ENCODE assay signal across 9 mouse cellular contexts in the genomic region with DNA sequence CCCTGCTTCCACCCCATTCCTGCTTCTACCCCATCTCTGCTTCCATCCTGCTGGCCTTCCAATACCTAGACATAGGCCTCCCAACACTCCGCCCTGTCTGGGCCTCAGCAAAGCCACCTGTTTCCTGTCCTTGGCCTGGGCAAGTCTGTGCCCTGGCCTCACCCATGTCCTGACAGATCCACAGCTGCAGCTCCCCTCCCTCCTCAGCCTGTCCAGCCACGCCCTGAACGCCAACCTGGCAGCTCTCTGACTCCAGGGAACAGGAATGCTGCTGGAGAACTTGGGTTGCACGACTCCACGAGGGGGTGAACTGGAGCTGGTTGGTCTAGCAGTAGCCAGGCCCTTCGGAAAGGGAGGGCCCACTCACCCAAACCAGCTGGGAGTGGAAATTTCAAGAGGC.
DNase-seq lines count a peak whose midpoint lies in the region; ATAC-seq and TF ChIP-seq lines count a peak whose summit lies in the region.
"Had no signal": no experiment of that assay in that cellular context is flagged by ENCODE, and none has a peak within 500 bp of the region (broad histone marks: within the 10 kb centered on the region; RNA-seq: fewer than 3 reads in every experiment).

No protein-coding gene starts in this region.

- WGBS in heart, embryonic 12.5 days: 47% methylated on average over 6 of the region's 6 CpGs
- 57% methylated on average over 6 of the region's 6 CpGs for WGBS in limb, embryonic 12.5 days
- 51% methylated on average over 6 of the region's 6 CpGs for WGBS in stomach, embryonic 15.5 days
- 77% methylated on average over 6 of the region's 6 CpGs for WGBS in forebrain, embryonic 14.5 days

- peak; percentile 40 for DNase-seq in adrenal gland, adult 2 months
- no peak for DNase-seq in adrenal gland, adult 18-20 months (ENCODE audit: low spot score in 2 of 2)
- no peak for DNase-seq in forebrain, embryonic 14.5 days (ENCODE audit: low spot score)
- DNase-seq in left cerebral cortex, adult 2 months (ENCODE audit: extremely low spot score in 1 of 2, low spot score in 2 of 2): no peak
- DNase-seq in cerebellum, postnatal 14 days: no peak

- no peak overlapping the region for H3K4me3 ChIP-seq in heart, embryonic 12.5 days
- no peak overlapping the region for H3K4me3 ChIP-seq in limb, embryonic 12.5 days (replicated peaks)
- no peak overlapping the region for H3K4me3 ChIP-seq in stomach, embryonic 15.5 days (replicated peaks)
- no peak overlapping the region for H3K4me3 ChIP-seq in forebrain, embryonic 14.5 days (ENCODE audit: low read depth, low read length)
- no peak overlapping the region for H3K4me3 ChIP-seq in left cerebral cortex, adult 2 months
- H3K4me3 ChIP-seq: erythroblast, embryonic 14.5 days had no signal

- H3K27ac ChIP-seq in heart, embryonic 12.5 days (ENCODE audit: poor library complexity, severe bottlenecking): no peak overlapping the region
- no peak overlapping the region for H3K27ac ChIP-seq in limb, embryonic 12.5 days
- H3K27ac ChIP-seq in stomach, embryonic 15.5 days: peak overlapping the region; percentile 42
- H3K27ac ChIP-seq in forebrain, embryonic 14.5 days (ENCODE audit: low read depth, low read length): no peak overlapping the region
- H3K27ac ChIP-seq in left cerebral cortex, adult 2 months: no peak overlapping the region

- H3K4me2 ChIP-seq in heart, embryonic 12.5 days: no peak overlapping the region
- no peak overlapping the region for H3K4me2 ChIP-seq in limb, embryonic 12.5 days
- H3K4me2 ChIP-seq in stomach, embryonic 15.5 days: no peak overlapping the region
- H3K4me2 ChIP-seq in forebrain, embryonic 14.5 days (ENCODE audit: low read length): no peak overlapping the region

- H3K27me3 ChIP-seq in heart, embryonic 12.5 days (replicated peaks): no peaks in the 10 kb centered on the region
- H3K27me3 ChIP-seq in limb, embryonic 12.5 days: 0 out of 2 replicates have a peak, but pooled peaks cover 3% of the 10 kb centered on the region
- H3K27me3 ChIP-seq in stomach, embryonic 15.5 days (replicated peaks): no peaks in the 10 kb centered on the region
- no peaks in the 10 kb centered on the region for H3K27me3 ChIP-seq in forebrain, embryonic 14.5 days (replicated peaks; ENCODE audit: control insufficient read depth, insufficient read depth, low read length)

- H3K9me3 ChIP-seq in heart, embryonic 12.5 days (replicated peaks): no peaks in the 10 kb centered on the region
- no peaks in the 10 kb centered on the region for H3K9me3 ChIP-seq in limb, embryonic 12.5 days
- H3K9me3 ChIP-seq in stomach, embryonic 15.5 days: no peaks in the 10 kb centered on the region
- H3K9me3 ChIP-seq in forebrain, embryonic 14.5 days (replicated peaks; ENCODE audit: control insufficient read depth, low read length): no peaks in the 10 kb centered on the region

- H3K9ac ChIP-seq in heart, embryonic 12.5 days: no peak overlapping the region
- no peak overlapping the region for H3K9ac ChIP-seq in limb, embryonic 12.5 days (replicated peaks)
- H3K9ac ChIP-seq in stomach, embryonic 15.5 days: no peak overlapping the region
- H3K9ac ChIP-seq in forebrain, embryonic 14.5 days (ENCODE audit: low read length): no peak overlapping the region

- H3K36me3 ChIP-seq in heart, embryonic 12.5 days: no peaks in the 10 kb centered on the region
- no peaks in the 10 kb centered on the region for H3K36me3 ChIP-seq in limb, embryonic 12.5 days
- no peaks in the 10 kb centered on the region for H3K36me3 ChIP-seq in stomach, embryonic 15.5 days
- no peaks in the 10 kb centered on the region for H3K36me3 ChIP-seq in forebrain, embryonic 14.5 days (ENCODE audit: control insufficient read depth, insufficient read depth, low read length)

- intact Hi-C loops in left cerebral cortex, adult 2 months (cut with DNase I): no loop called here

- ATAC-seq in heart, embryonic 12.5 days (ENCODE audit: insufficient number of reproducible peaks, low FRiP score): peak; percentile 60
- peak; percentile 73; the same call in 1 of the 2 replicates for ATAC-seq in limb, embryonic 12.5 days (ENCODE audit: insufficient number of reproducible peaks, insufficient read depth, low FRiP score, low TSS enrichment, low read depth)
- peak; percentile 90 for ATAC-seq in stomach, embryonic 15.5 days (ENCODE audit: insufficient read depth, low FRiP score, low read depth)
- ATAC-seq in forebrain, embryonic 14.5 days: no peak

- TF ChIP-seq CTCF in left cerebral cortex, adult 2 months (IDR thresholded peaks at IDR 0.05): no peak

- H3K4me1 ChIP-seq in heart, embryonic 12.5 days (replicated peaks): peaks cover 33% of the 10 kb centered on the region
- H3K4me1 ChIP-seq in limb, embryonic 12.5 days (replicated peaks): peaks cover 7% of the 10 kb centered on the region
- H3K4me1 ChIP-seq in stomach, embryonic 15.5 days: peaks cover 17% of the 10 kb centered on the region
- no peaks in the 10 kb centered on the region for H3K4me1 ChIP-seq in forebrain, embryonic 14.5 days (ENCODE audit: control insufficient read depth, insufficient read depth, low read length)
